Mouse (Mus musculus): ENCODE measurements at regions not wholly inside any gene's neighbourhood (a gene's known extent, or its start where the extent isn't known, plus 50 kb on each side); places are given as distances from the start of the nearest gene placed in this dataset.

- TF ChIP-seq EP300 (IDR thresholded peaks at IDR 0.05; ENCODE audit: insufficient read depth, low read depth, low read length) (no peak), CTCF (IDR thresholded peaks at IDR 0.05; ENCODE audit: low read depth, low read length) (no peak), POLR2A (IDR thresholded peaks at IDR 0.05; ENCODE audit: insufficient read depth, low read length) (no peak)
These were observed 477.6 kb downstream of the Tm4sf1 start for GRCm38 (mm10) chr3:56824157-56824556.

Measured in ES-Bruce4 (cell line).